Mouse (Mus musculus) embryonic facial prominence, embryonic 13.5 days (tissue): ENCODE data around the gene Gpr82. TPM values are rescaled to one million over a fixed set of nuclear protein-coding genes. Genes with fewer than 3 reads are reported as not detected.

Experiments
- ATAC-seq: fragments of 200-750 bp; cut with Nextera tagmentation; 2 replicates; pipeline ENCODE4 v1.8.0; 2017; ENCODE audit warnings: low read depth; ENCODE audit not compliant: insufficient number of reproducible peaks, insufficient read depth, low FRiP score, low TSS enrichment
- H3K27ac ChIP-seq: fragments of 300-500 bp; sonication (generic); 2 replicates; pipeline ENCODE4 v1.5.1; 2015; ENCODE audit warnings: moderate library complexity, mild to moderate bottlenecking, inconsistent platforms
- H3K27me3 ChIP-seq: fragments of 300-500 bp; sonication (generic); 2 replicates; pipeline ENCODE4 v1.6.1; 2015; ENCODE audit warnings: mild to moderate bottlenecking, inconsistent platforms
- H3K36me3 ChIP-seq: fragments of 300-500 bp; sonication (generic); 2 replicates; pipeline ENCODE4 v1.6.1; 2015; ENCODE audit warnings: mild to moderate bottlenecking, inconsistent platforms
- H3K4me1 ChIP-seq: fragments of 300-500 bp; sonication (generic); 2 replicates; pipeline ENCODE4 v1.6.1; 2015; ENCODE audit warnings: inconsistent platforms
- H3K4me2 ChIP-seq: fragments of 300-500 bp; sonication (generic); 2 replicates; pipeline ENCODE4 v1.6.1; 2015; ENCODE audit warnings: moderate library complexity, mild to moderate bottlenecking, inconsistent platforms
- H3K4me3 ChIP-seq: fragments of 300-500 bp; sonication (generic); 2 replicates; pipeline ENCODE4 v1.5.1; 2015; ENCODE audit warnings: mild to moderate bottlenecking, inconsistent platforms
- H3K9ac ChIP-seq: fragments of 300-500 bp; sonication (generic); 2 replicates; pipeline ENCODE4 v1.6.1; 2015; ENCODE audit warnings: mild to moderate bottlenecking, inconsistent platforms
- H3K9me3 ChIP-seq: fragments of 300-500 bp; sonication (generic); 2 replicates; pipeline ENCODE4 v1.6.1; 2016; ENCODE audit warnings: inconsistent platforms
- WGBS: fragments of 180-500 bp; shearing (Covaris S2); methylation state at CpG from one replicate; pipeline ENCODE4 v1.1.7; 2015; ENCODE audit warnings: mixed read lengths; 5-methylcytosine and 5-hydroxymethylcytosine counted together
- polyA plus RNA-seq: library from polyadenylated mRNA; unstranded; fragments of >200 nt; fragmentation: Nextera tagmentation; extraction: Ambion mirVana; gene quantifications from 2 replicates; pipeline ENCODE4 v1.2.1, GENCODE M21; 2015

Gpr82 gene
- 0.73 and 0.81 TPM in 2 replicates for polyA plus RNA-seq

DNA sequence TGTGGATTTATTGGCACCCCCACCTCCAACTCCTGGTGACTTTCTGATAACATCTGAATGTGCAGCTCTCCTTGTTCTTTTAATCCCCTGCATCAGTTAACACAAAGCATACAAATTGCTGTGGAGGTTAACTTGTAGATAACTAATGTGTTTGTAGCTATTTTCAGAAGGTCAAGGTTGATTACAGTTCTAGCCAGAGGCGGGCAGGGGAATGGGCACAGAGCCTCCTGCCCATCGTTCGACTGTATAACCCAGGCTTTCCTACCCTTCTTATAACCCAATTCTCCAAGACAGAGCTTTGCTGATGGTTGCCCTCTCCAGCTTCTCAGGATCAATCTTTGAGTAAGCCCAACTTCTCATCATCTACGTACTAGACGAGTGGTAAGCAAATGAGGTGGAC lies at the start of gene Gpr82:
Gpr82 (plus strand) TSS at position 301 of the 400 bp plus-strand sequence.
- Histone ChIP-seq H3K27me3 (no peaks in the 10 kb centered on the region), H3K9me3 (no peaks in the 10 kb centered on the region), H3K9ac (no peak within 1 kb of the TSS), H3K36me3 (no peaks in the 10 kb centered on the region), H3K4me1 (no peaks in the 10 kb centered on the region), H3K27ac (no peak within 1 kb of the TSS), H3K4me3 (no peak within 1 kb of the TSS), H3K4me2 (no peak within 1 kb of the TSS)
- ATAC-seq, result no peak
- WGBS, result 91% methylated on average over 5 of the region's 5 CpGs

DNA sequence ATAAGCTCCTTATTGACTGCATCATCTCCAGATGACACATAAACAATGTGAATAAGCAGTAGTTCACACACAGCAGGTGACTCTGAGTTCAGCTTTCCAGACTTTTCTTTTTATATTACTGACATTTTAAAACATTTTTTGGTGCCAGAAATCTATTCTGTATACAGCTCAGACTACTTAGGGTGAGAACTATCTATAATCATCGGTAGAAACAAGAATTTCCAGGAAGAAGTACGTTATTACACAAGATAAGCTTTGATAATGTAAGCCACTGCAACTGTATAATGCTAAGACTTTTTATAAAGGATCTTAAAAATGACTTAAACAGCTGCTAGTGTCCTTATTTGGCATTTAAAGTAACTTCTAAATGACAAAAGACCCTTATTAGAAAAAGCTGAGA lies 49.0 kb upstream of the Gpr82 start:
- H3K4me2 ChIP-seq, result no peak overlapping the region
- ATAC-seq, result no peak
- H3K4me3 ChIP-seq, result no peak overlapping the region
- H3K9me3 ChIP-seq, result no peaks in the 10 kb centered on the region
- 77% methylated on average over 2 of the region's 2 CpGs for WGBS
- peaks cover 1% of the 10 kb centered on the region; the same call in 1 of the 2 replicates for H3K36me3 ChIP-seq
- no peak overlapping the region for H3K9ac ChIP-seq
- no peak overlapping the region for H3K27ac ChIP-seq
- H3K27me3 ChIP-seq, result peaks cover 7% of the 10 kb centered on the region; the same call in 1 of the 2 replicates
- no peaks in the 10 kb centered on the region for H3K4me1 ChIP-seq

DNA sequence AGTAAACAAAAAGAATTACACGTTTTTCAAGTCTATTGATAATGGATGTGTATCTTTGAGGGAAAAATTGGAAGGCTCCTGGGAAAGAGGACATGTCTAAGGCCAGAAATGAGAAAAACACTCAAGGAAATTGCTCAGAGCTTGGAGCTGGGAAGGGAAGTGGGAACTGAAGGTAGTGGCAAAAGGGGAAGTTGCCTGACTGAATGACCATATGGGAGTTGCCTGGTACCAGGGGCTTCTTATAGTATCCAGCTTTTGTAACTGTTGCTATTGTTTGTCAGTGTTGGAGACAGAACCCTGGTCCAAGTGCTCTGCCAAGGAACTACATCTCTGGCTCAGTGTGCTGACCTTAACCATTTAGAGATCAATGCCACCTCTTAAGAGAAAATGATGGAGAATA lies 44.4 kb upstream of the Gpr82 start:
- ATAC-seq, result no peak

DNA sequence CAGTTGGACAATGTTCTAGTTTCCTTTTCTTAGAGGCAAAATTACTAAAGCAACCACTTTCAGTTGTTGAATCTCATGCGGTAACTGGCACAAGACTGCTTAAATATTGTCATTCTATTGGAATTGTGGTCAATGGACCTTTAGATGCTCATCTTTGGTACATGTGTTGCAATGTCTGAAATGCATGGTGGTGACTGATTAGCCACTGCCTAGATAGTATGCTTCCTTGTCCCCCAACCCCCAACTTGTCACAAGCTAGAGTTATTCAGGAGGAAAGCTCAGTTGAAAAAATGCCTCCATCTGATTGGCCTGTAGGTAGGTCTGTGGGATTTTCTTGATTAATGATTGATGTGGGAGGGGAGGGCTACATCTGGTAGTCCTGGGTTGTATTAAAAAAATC lies 43.9 kb upstream of the Gpr82 start:
- 0 out of 2 replicates have a peak, but pooled peaks cover 3% of the 10 kb centered on the region for H3K36me3 ChIP-seq
- no peak overlapping the region for H3K4me2 ChIP-seq
- H3K9ac ChIP-seq, result no peak overlapping the region
- no peaks in the 10 kb centered on the region for H3K9me3 ChIP-seq
- no peak for ATAC-seq
- H3K27ac ChIP-seq, result no peak overlapping the region
- H3K4me1 ChIP-seq, result no peaks in the 10 kb centered on the region
- WGBS, result 97% methylated on average over 1 of the region's 1 CpGs
- H3K27me3 ChIP-seq, result peaks cover 7% of the 10 kb centered on the region
- H3K4me3 ChIP-seq, result no peak overlapping the region

More for the DNA sequence above, 44.4 kb upstream of the Gpr82 start:
- Histone ChIP-seq H3K27ac (no peak overlapping the region), H3K27me3 (peaks cover 7% of the 10 kb centered on the region), H3K36me3 (0 out of 2 replicates have a peak, but pooled peaks cover 3% of the 10 kb centered on the region), H3K4me1 (no peaks in the 10 kb centered on the region), H3K9ac (no peak overlapping the region), H3K4me3 (no peak overlapping the region), H3K4me2 (no peak overlapping the region), H3K9me3 (no peaks in the 10 kb centered on the region)
- 52% methylated on average over 1 of the region's 1 CpGs for WGBS

DNA sequence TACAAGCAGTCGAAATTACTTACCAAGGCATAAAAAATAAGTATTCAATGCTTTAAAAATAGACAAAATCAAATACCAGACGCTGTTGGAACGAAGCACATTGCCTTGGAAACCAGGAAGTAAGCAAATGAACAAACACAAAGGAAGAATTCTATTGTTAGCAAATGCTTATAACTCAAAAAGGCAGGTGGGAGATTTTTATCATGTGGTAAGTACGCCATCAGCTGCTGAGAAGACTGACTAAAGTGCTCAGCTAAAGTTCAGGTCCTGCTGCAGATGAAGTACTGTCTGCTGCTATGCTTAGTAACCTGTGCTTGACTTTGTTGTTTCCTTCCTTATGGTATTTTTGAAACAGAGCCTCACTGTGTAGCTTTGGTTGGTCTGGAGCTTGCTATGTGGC lies 42.7 kb upstream of the Gpr82 start:
- H3K27ac ChIP-seq, result no peak overlapping the region
- no peak overlapping the region for H3K4me3 ChIP-seq
- no peaks in the 10 kb centered on the region for H3K9me3 ChIP-seq
- H3K36me3 ChIP-seq, result 0 out of 2 replicates have a peak, but pooled peaks cover 3% of the 10 kb centered on the region
- peaks cover 1% of the 10 kb centered on the region for H3K27me3 ChIP-seq
- H3K9ac ChIP-seq, result no peak overlapping the region
- no peaks in the 10 kb centered on the region for H3K4me1 ChIP-seq
- ATAC-seq, result no peak
- WGBS, result 79% methylated on average over 4 of the region's 4 CpGs
- no peak overlapping the region for H3K4me2 ChIP-seq

DNA sequence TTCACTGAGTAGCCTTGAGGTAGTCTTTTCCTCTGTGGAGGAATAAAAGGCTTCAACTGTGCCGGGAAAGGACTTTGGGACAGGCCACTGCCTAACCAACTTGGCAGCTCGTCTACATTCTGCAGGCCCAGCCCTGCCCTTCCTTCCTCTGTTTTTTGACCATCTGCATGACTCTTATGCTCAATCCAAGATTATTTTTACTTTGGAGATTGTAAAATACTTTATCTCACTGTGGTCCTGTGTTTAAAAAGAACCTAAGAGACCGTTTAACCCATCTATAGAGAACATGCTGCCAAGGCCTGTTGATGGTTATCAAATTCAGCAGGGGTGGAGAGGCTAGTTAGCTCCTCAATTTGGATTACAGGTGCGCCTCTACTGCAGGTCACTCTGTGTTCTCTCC lies 39.7 kb upstream of the Gpr82 start:
- H3K9me3 ChIP-seq, result no peaks in the 10 kb centered on the region
- 83% methylated on average over 4 of the region's 4 CpGs for WGBS
- no peak overlapping the region for H3K4me2 ChIP-seq
- ATAC-seq, result no peak
- 0 out of 2 replicates have a peak, but pooled peaks cover 3% of the 10 kb centered on the region for H3K36me3 ChIP-seq
- H3K4me3 ChIP-seq, result no peak overlapping the region
- H3K27ac ChIP-seq, result no peak overlapping the region
- no peaks in the 10 kb centered on the region for H3K4me1 ChIP-seq
- H3K9ac ChIP-seq, result no peak overlapping the region
- H3K27me3 ChIP-seq, result no peaks in the 10 kb centered on the region; the same call in none of the 2 replicates

DNA sequence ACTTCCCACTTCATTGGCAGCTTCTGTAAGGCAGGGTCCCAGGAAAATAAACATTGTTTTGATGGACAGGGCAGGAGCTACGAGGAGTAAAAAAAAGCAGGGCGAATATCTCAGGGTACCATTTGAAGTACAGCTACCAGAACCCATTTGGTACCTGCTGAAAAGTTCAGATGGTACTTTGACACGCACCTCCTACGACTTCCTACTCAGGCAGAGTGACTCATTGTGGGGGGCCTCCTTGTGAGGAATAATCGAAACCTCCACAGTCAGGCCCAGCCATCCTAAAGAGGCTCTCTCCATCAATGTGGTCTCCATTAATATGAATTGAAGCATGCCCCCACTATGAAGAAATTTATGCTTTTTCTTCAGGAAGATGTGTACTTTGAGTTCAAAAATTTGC lies 38.5 kb upstream of the Gpr82 start:
- Histone ChIP-seq H3K27ac (no peak overlapping the region), H3K4me1 (no peaks in the 10 kb centered on the region), H3K4me3 (no peak overlapping the region), H3K36me3 (0 out of 2 replicates have a peak, but pooled peaks cover 3% of the 10 kb centered on the region), H3K9me3 (no peaks in the 10 kb centered on the region), H3K9ac (no peak overlapping the region), H3K4me2 (no peak overlapping the region), H3K27me3 (peaks cover 4% of the 10 kb centered on the region)
- WGBS, result 77% methylated on average over 5 of the region's 5 CpGs
- ATAC-seq, result no peak

DNA sequence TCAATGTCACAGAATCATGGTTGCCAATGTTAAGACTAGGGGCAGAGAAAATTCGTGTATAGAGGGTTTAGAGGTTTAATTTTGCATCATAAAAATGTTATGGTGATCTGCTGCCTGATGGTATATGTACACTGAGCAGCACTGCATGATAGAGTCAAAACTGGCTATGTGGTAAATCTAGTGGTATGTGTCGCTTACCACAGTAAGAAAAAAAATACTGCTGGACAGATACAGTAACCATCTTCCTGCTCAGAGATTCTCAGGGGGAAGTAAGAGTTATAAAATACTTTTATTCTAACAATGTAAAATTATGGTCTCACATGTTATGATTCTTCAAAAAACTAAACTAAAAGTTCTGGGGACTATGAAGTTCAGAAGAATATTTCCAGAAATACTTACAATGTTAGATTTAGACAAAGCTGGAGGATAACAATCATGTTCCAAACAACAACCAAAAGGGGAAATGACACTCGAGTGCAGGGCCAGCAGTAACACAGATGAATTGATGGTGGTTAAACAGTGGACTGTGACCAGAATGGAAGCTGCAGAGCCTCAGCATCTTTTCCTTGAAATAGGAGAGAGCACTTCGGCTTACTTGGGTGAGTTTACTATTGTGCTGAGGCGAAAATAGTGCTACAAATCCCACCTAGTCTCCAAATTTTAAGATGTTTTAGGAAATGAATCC lies 29.4 kb upstream of the Gpr82 start, which contains the start of gene Gpr34:
Gpr34 (plus strand) TSS at position 491 of the 685 bp plus-strand sequence.
- Histone ChIP-seq H3K36me3 (no peaks in the 10 kb centered on the region), H3K27me3 (peaks cover 8% of the 10 kb centered on the region; the same call in 1 of the 2 replicates), H3K9me3 (no peaks in the 10 kb centered on the region), H3K4me2 (no peak within 1 kb of the TSS), H3K27ac (no peak within 1 kb of the TSS), H3K4me1 (no peaks in the 10 kb centered on the region), H3K4me3 (no peak within 1 kb of the TSS), H3K9ac (no peak within 1 kb of the TSS)
- ATAC-seq, result no peak
- 79% methylated on average over 5 of the region's 5 CpGs for WGBS

DNA sequence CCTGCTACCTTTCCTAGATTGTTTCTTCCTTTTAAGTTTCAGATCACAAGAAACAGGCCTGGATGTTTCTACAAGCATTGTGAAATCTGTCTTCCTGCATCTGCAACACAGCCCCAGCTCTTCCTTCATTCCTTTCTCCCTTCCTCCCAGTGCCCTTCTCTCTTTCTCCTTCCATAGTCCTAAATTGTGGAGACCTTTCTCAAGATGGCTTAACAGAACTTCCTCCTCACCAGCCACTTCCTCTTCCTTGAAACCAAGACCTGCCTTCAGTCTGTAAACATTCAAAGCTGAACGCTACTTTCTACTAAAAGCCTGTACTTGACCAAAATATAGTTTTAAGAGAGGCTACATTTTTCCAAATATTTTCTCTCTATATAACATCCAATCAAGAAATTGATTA lies 24.8 kb upstream of the Gpr82 start:
- H3K4me1 ChIP-seq, result no peaks in the 10 kb centered on the region
- H3K36me3 ChIP-seq, result no peaks in the 10 kb centered on the region
- no peak overlapping the region for H3K27ac ChIP-seq
- no peaks in the 10 kb centered on the region for H3K9me3 ChIP-seq
- H3K27me3 ChIP-seq, result no peaks in the 10 kb centered on the region
- no peak for ATAC-seq
- H3K4me2 ChIP-seq, result no peak overlapping the region
- H3K4me3 ChIP-seq, result no peak overlapping the region
- H3K9ac ChIP-seq, result no peak overlapping the region
- 89% methylated on average over 1 of the region's 1 CpGs for WGBS

DNA sequence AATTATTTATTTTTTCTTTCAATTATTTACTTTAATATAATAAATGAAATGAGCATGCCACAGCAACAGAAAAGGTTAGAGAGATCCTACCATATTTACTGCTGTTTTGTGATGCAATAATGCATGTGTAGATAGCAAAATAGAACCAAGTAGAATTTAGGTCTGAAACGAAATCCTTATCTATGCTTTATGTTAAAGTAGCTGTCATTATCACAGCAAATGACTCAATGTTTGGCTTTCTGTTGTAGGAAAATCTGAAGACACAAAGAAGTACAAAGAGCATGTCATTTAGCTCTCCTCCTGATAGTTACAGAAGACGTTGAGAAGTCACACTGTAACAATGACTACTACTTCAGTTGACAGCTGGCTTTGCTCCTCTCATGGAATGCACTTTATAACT lies 22.3 kb upstream of the Gpr82 start:
- ATAC-seq, result no peak
- 73% methylated on average over 2 of the region's 2 CpGs for WGBS
- H3K4me1 ChIP-seq, result no peaks in the 10 kb centered on the region
- H3K27me3 ChIP-seq, result no peaks in the 10 kb centered on the region
- no peak overlapping the region for H3K4me2 ChIP-seq
- H3K36me3 ChIP-seq, result no peaks in the 10 kb centered on the region
- H3K4me3 ChIP-seq, result no peak overlapping the region
- no peak overlapping the region for H3K9ac ChIP-seq
- no peaks in the 10 kb centered on the region for H3K9me3 ChIP-seq
- H3K27ac ChIP-seq, result no peak overlapping the region

DNA sequence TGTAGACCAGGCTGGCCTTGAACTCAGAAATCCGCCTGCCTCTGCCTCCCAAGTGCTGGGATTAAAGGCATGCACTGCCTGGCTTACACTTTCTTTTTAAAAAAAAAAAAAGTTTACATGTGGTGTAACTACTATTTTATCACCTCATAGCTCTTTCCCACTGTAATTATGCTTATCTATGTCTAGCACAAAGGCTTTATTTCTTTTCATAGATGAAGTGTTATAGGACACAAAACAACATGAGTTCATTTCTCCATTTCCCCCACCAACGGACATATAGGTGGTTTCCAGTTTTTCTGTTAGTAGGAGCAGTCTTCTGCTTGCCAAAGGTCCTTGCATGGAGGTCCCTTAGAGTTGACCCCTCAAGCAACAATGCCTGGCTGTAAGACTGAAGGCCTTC lies 9.3 kb upstream of the Gpr82 start:
- Histone ChIP-seq H3K9ac (no peak overlapping the region), H3K4me2 (no peak overlapping the region), H3K4me3 (no peak overlapping the region), H3K27me3 (no peaks in the 10 kb centered on the region), H3K36me3 (no peaks in the 10 kb centered on the region), H3K9me3 (no peaks in the 10 kb centered on the region), H3K4me1 (no peaks in the 10 kb centered on the region), H3K27ac (no peak overlapping the region)
- ATAC-seq, result no peak
- 76% methylated on average over 2 of the region's 2 CpGs for WGBS

DNA sequence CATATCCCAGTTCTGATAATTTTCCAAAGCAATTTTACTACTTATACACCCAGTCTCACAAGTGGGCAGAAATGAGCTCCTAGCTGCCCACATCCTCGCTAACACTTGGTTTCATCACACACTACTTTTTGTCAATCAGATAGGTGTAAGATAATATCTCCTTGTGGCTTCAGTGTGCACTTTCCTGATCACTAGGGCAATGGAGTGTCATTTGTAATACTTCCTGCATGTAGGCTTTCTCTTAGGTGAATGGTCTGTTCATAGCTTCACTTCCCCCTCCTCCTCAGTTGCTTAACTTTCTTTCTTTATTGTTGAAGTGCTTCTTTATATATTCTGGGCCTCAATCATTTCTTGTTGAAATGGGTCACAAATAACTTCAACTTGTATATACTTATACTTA lies 8.9 kb upstream of the Gpr82 start:
- no peaks in the 10 kb centered on the region for H3K36me3 ChIP-seq
- H3K4me2 ChIP-seq, result no peak overlapping the region
- no peaks in the 10 kb centered on the region for H3K4me1 ChIP-seq
- H3K9me3 ChIP-seq, result no peaks in the 10 kb centered on the region
- H3K27me3 ChIP-seq, result no peaks in the 10 kb centered on the region
- no peak for ATAC-seq
- no peak overlapping the region for H3K4me3 ChIP-seq
- no peak overlapping the region for H3K27ac ChIP-seq
- WGBS, result 71% methylated on average over 1 of the region's 1 CpGs
- no peak overlapping the region for H3K9ac ChIP-seq
